Mouse (Mus musculus) left cerebral cortex, adult 8-10 months (tissue): Measurements from ENCODE around the gene Acaca. TPM values are rescaled to one million over a fixed set of nuclear protein-coding genes. Genes with fewer than 3 reads are reported as not detected.

ENCODE experiments used
- DNase-seq, 2 experiments: peaks; one replicate each; pipeline ENCODE4 v3.0.0; 2022; ENCODE audit warnings: low spot score in 2 of 2
- total RNA-seq, 4 experiments: library from RNA; stranded (reverse); gene quantifications; 2 replicates each; pipeline ENCODE4 v1.2.4; 2022

Acaca gene
- 10 to 100 TPM; 80.3 to 96.1 (median 90.3) TPM for total RNA-seq

GRCm38 (mm10) chr11:84128943-84129798, at the start of gene Acaca, which contains the start of gene Tada2a:
Gene Acaca (plus strand): TSS chr11:84129672.
Gene Tada2a (minus strand): TSS chr11:84129600.
- peak; percentile 61 to 68 for DNase-seq

GRCm38 (mm10) chr11:84079887-84080286, 49.6 kb upstream of the Acaca start:
- DNase-seq: no peak

GRCm38 (mm10) chr11:84080327-84080726, 49.1 kb upstream of the Acaca start:
- DNase-seq: no peak

- no peak for DNase-seq
These were observed 47.6 kb upstream of the Acaca start for GRCm38 (mm10) chr11:84081901-84082300.

- no peak for DNase-seq
These were observed 38.9 kb upstream of the Acaca start for GRCm38 (mm10) chr11:84090572-84090971.

- DNase-seq: no peak
These were observed 34.4 kb upstream of the Acaca start for GRCm38 (mm10) chr11:84095084-84095483.

- no peak for DNase-seq
These were observed 32.0 kb upstream of the Acaca start for GRCm38 (mm10) chr11:84097251-84097998.

GRCm38 (mm10) chr11:84101182-84101581, 28.3 kb upstream of the Acaca start:
- DNase-seq: no peak

- DNase-seq: no peak
These were observed 25.4 kb upstream of the Acaca start for GRCm38 (mm10) chr11:84104036-84104435.

GRCm38 (mm10) chr11:84107137-84107536, 22.3 kb upstream of the Acaca start:
- no peak for DNase-seq

GRCm38 (mm10) chr11:84113623-84114022, 15.8 kb upstream of the Acaca start:
- no peak for DNase-seq

GRCm38 (mm10) chr11:84115646-84116045, 13.8 kb upstream of the Acaca start:
- DNase-seq: no peak

GRCm38 (mm10) chr11:84116221-84116620, 13.3 kb upstream of the Acaca start:
- DNase-seq: no peak

- no peak for DNase-seq
These were observed 12.0 kb upstream of the Acaca start for GRCm38 (mm10) chr11:84117431-84117830.

- no peak for DNase-seq
These were observed 8.2 kb upstream of the Acaca start for GRCm38 (mm10) chr11:84121051-84121956.

GRCm38 (mm10) chr11:84127977-84128376, 1.5 kb upstream of the Acaca start:
- no peak for DNase-seq

- no peak for DNase-seq
These were observed 320 bp downstream of the Acaca start for GRCm38 (mm10) chr11:84129799-84130185.

GRCm38 (mm10) chr11:84134331-84134860, 4.9 kb downstream of the Acaca start:
- DNase-seq: no peak

GRCm38 (mm10) chr11:84136453-84136852, 7.0 kb downstream of the Acaca start:
- DNase-seq: no peak

GRCm38 (mm10) chr11:84141752-84142151, 12.3 kb downstream of the Acaca start:
- no peak for DNase-seq

- DNase-seq: no peak
These were observed 15.8 kb downstream of the Acaca start for GRCm38 (mm10) chr11:84145201-84145798.
